Mouse (Mus musculus): ENCODE measurements at regions not wholly inside any gene's neighbourhood (a gene's known extent, or its start where the extent isn't known, plus 50 kb on each side); places are given as distances from the start of the nearest gene placed in this dataset.

GRCm38 (mm10) chr12:106515257-106515788, 505.3 kb downstream of the Vrk1 start:
- no peak for DNase-seq
- TF ChIP-seq CTCF (IDR thresholded peaks at IDR 0.05; ENCODE audit: borderline replicate concordance, insufficient read depth, low read depth, low read length) (no peak), POLR2A (IDR thresholded peaks at IDR 0.05; ENCODE audit: borderline replicate concordance, insufficient read depth, low read length) (no peak)
- 18% methylated on average over 17 of the region's 17 CpGs for WGBS
- Histone ChIP-seq H3K4me3 (replicated peaks; ENCODE audit: insufficient read depth, low read depth, low read length) (no peak overlapping the region), H3K27ac (ENCODE audit: insufficient read depth, low read length) (no peak overlapping the region), H3K4me1 (ENCODE audit: control insufficient read depth, insufficient read depth, low read length) (no peaks in the 10 kb centered on the region), H3K27me3 (ENCODE audit: control insufficient read depth, insufficient read depth, low read length) (no peaks in the 10 kb centered on the region; the same call in 1 of the 2 replicates)

GRCm38 (mm10) chr12:106519141-106519540, 509.1 kb downstream of the Vrk1 start:
- TF ChIP-seq POLR2A (IDR thresholded peaks at IDR 0.05; ENCODE audit: borderline replicate concordance, insufficient read depth, low read length) (no peak), CTCF (IDR thresholded peaks at IDR 0.05; ENCODE audit: borderline replicate concordance, insufficient read depth, low read depth, low read length) (no peak)
- Histone ChIP-seq H3K4me1 (ENCODE audit: control insufficient read depth, insufficient read depth, low read length) (no peaks in the 10 kb centered on the region), H3K4me3 (replicated peaks; ENCODE audit: insufficient read depth, low read depth, low read length) (no peak overlapping the region), H3K27me3 (ENCODE audit: control insufficient read depth, insufficient read depth, low read length) (no peaks in the 10 kb centered on the region; the same call in 1 of the 2 replicates), H3K27ac (ENCODE audit: insufficient read depth, low read length) (no peak overlapping the region)
- WGBS = 53% methylated on average over 5 of the region's 5 CpGs
- DNase-seq = no peak

DNA sequence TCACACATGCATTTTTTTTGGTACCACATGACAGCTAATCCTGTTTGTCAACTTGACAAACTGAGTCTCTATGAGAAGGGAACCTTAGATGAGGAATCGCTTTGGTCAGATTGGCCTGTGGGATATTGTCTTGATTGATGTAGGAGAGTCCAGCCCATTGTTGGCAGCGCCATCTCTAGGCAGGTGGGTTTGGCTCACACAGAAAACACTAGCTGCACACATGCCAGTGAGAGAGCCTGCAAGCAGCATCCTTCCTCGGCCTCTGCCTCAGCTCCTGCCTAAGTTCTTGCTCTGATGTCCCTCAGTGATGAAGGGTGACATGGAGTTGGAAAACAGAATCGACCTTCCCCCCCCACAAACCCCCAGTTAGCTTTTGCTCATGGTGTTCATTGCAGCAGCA, 514.4 kb downstream of the Vrk1 start:
- Histone ChIP-seq H3K27me3 (ENCODE audit: control insufficient read depth, insufficient read depth, low read length) (no peaks in the 10 kb centered on the region; the same call in 1 of the 2 replicates), H3K4me3 (replicated peaks; ENCODE audit: insufficient read depth, low read depth, low read length) (no peak overlapping the region), H3K4me1 (ENCODE audit: control insufficient read depth, insufficient read depth, low read length) (no peaks in the 10 kb centered on the region), H3K27ac (ENCODE audit: insufficient read depth, low read length) (no peak overlapping the region)
- WGBS = 62% methylated on average over 4 of the region's 4 CpGs
- no peak for DNase-seq
- no peak for TF ChIP-seq CTCF (IDR thresholded peaks at IDR 0.05; ENCODE audit: borderline replicate concordance, insufficient read depth, low read depth, low read length)
- TF ChIP-seq POLR2A (IDR thresholded peaks at IDR 0.05; ENCODE audit: borderline replicate concordance, insufficient read depth, low read length) = no peak

DNA sequence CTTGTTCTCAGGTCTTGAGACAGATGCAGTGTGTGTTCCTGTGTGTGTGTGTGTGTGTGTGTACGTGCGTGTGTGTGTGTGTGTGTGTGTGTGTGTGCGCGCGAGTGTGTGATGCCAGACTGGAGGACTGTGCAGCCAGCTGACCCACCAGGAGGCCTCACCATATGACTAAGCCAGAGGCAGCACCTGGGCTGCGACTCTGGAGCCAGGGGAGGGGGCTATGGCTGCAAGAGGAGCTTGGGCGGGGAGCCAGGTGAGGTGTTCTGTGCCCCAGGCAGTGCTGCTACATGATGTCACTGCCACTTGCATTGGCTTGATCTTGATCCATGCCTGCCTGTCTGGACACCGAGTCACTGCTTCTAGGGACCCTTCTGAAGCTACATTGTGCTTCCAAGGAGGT, 517.1 kb downstream of the Vrk1 start:
- Histone ChIP-seq H3K27ac (ENCODE audit: insufficient read depth, low read length) (no peak overlapping the region), H3K4me1 (ENCODE audit: control insufficient read depth, insufficient read depth, low read length) (no peaks in the 10 kb centered on the region), H3K27me3 (ENCODE audit: control insufficient read depth, insufficient read depth, low read length) (no peaks in the 10 kb centered on the region; the same call in 1 of the 2 replicates), H3K4me3 (replicated peaks; ENCODE audit: insufficient read depth, low read depth, low read length) (no peak overlapping the region)
- DNase-seq = no peak
- WGBS = 40% methylated on average over 8 of the region's 8 CpGs
- TF ChIP-seq CTCF (IDR thresholded peaks at IDR 0.05; ENCODE audit: borderline replicate concordance, insufficient read depth, low read depth, low read length) = no peak
- no peak for TF ChIP-seq POLR2A (IDR thresholded peaks at IDR 0.05; ENCODE audit: borderline replicate concordance, insufficient read depth, low read length)

DNA sequence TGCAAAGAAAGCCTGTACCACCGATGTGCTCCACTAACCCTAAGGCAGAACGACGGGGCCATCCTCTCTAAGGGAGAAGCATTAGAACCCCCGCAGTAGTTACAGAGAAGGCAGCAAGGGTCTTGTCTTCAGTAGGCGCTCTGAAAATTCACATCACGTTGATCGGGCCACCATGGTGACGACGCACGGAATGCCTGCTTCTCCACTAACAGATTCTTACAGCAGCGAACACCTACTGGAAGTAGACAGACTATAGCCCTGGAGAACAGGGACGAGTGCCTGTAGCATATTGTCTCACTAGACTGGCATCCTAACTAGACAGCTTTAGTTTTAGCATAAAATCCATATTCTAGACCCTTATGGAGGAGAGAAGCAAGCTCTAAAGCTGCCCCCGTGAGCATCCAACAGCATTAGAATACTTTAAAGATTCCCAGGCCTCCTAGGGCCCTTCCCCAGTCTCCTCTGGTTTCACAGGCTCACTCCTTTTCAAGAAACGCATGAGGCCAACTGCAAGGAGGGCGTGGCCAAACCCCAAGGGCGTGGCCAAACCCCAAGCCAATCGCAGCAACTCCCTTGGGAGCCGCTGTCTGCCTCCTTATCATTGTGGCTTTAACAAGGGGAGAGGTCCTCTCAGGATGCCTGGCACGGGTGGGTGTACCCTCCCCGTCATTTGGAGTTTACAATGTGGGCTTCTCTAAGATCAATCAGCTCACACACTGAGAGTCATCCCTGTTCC, 517.8 kb downstream of the Vrk1 start:
- Histone ChIP-seq H3K4me1 (ENCODE audit: control insufficient read depth, insufficient read depth, low read length) (no peaks in the 10 kb centered on the region), H3K27ac (ENCODE audit: insufficient read depth, low read length) (no peak overlapping the region), H3K4me3 (replicated peaks; ENCODE audit: insufficient read depth, low read depth, low read length) (no peak overlapping the region), H3K27me3 (ENCODE audit: control insufficient read depth, insufficient read depth, low read length) (no peaks in the 10 kb centered on the region; the same call in 1 of the 2 replicates)
- 15% methylated on average over 20 of the region's 20 CpGs for WGBS
- no peak for DNase-seq
- TF ChIP-seq CTCF (IDR thresholded peaks at IDR 0.05; ENCODE audit: borderline replicate concordance, insufficient read depth, low read depth, low read length) (no peak), POLR2A (IDR thresholded peaks at IDR 0.05; ENCODE audit: borderline replicate concordance, insufficient read depth, low read length) (no peak)

DNA sequence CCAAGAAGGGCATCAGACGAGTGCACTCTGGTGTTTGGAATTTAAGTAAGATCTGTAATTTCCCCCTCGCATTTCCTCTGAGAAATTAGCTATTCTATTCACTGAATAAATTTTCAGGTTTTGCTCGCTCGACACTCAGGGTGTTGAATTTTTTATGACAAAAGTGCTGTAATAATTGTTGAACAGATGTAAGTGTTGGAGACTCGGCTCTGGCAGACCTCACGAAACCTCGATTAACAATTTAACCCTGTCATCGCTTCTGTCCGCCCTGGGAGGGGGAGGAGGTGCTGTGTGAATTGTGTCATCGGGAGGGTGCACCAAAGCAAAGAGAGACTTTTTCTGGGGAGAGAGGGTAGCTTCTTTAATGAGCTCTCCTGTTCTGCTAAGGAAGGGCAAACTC, 518.5 kb downstream of the Vrk1 start:
- no peak for TF ChIP-seq POLR2A (IDR thresholded peaks at IDR 0.05; ENCODE audit: borderline replicate concordance, insufficient read depth, low read length)
- no peak for TF ChIP-seq CTCF (IDR thresholded peaks at IDR 0.05; ENCODE audit: borderline replicate concordance, insufficient read depth, low read depth, low read length)
- Histone ChIP-seq H3K27me3 (ENCODE audit: control insufficient read depth, insufficient read depth, low read length) (no peaks in the 10 kb centered on the region; the same call in 1 of the 2 replicates), H3K4me1 (ENCODE audit: control insufficient read depth, insufficient read depth, low read length) (no peaks in the 10 kb centered on the region), H3K27ac (ENCODE audit: insufficient read depth, low read length) (no peak overlapping the region), H3K4me3 (replicated peaks; ENCODE audit: insufficient read depth, low read depth, low read length) (no peak overlapping the region)
- no peak for DNase-seq
- 14% methylated on average over 10 of the region's 10 CpGs for WGBS

DNA sequence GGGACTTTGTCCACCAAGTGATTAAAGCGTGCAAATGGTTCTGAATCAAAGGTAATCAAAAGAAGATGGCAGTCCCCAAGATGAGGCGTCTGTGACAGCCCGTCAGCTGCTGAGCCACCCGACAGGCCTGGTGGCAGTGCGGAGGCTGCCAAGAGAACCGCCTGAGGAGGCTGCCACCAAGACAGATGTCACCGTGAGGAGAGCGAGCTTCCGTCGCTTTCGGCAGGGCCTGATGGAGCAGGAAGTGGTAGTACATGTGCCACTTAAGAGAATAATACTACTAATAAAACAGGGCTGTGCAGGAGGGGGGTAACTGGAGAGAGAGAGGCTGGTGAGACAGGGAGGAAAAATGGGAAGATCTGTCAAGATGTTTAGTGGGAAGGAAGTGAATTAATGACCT, 519.1 kb downstream of the Vrk1 start:
- H3K27ac ChIP-seq (ENCODE audit: insufficient read depth, low read length) = no peak overlapping the region
- DNase-seq = no peak
- H3K27me3 ChIP-seq (ENCODE audit: control insufficient read depth, insufficient read depth, low read length) = no peaks in the 10 kb centered on the region; the same call in 1 of the 2 replicates
- H3K4me3 ChIP-seq (replicated peaks; ENCODE audit: insufficient read depth, low read depth, low read length) = no peak overlapping the region
- 13% methylated on average over 11 of the region's 11 CpGs for WGBS
- TF ChIP-seq POLR2A (IDR thresholded peaks at IDR 0.05; ENCODE audit: borderline replicate concordance, insufficient read depth, low read length) = no peak
- no peak for TF ChIP-seq CTCF (IDR thresholded peaks at IDR 0.05; ENCODE audit: borderline replicate concordance, insufficient read depth, low read depth, low read length)
- no peaks in the 10 kb centered on the region for H3K4me1 ChIP-seq (ENCODE audit: control insufficient read depth, insufficient read depth, low read length)

DNA sequence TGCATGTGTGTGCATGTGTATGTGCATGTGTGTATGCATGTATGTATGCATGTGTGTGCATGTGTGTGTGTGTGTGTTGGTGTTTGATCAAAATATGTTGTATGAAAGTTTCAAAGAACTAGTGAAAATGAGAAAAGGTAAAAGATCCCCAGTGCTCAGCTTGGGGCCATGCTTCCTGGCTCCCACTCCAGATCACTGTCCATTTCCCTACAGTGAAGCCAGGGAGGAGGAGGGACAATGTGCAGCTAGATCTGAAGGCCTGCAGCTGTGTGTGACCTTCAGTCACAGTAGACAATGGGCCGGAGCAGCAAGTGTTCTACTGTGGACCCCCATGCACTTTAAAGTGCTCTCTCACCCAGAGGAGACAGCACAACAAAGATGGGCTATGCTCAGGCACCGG, 525.1 kb downstream of the Vrk1 start:
- no peak for DNase-seq
- Histone ChIP-seq H3K27me3 (ENCODE audit: control insufficient read depth, insufficient read depth, low read length) (no peaks in the 10 kb centered on the region; the same call in 1 of the 2 replicates), H3K27ac (ENCODE audit: insufficient read depth, low read length) (no peak overlapping the region), H3K4me1 (ENCODE audit: control insufficient read depth, insufficient read depth, low read length) (no peaks in the 10 kb centered on the region), H3K4me3 (replicated peaks; ENCODE audit: insufficient read depth, low read depth, low read length) (no peak overlapping the region)
- WGBS = 62% methylated on average over 2 of the region's 2 CpGs
- TF ChIP-seq CTCF (IDR thresholded peaks at IDR 0.05; ENCODE audit: borderline replicate concordance, insufficient read depth, low read depth, low read length) (no peak), POLR2A (IDR thresholded peaks at IDR 0.05; ENCODE audit: borderline replicate concordance, insufficient read depth, low read length) (no peak)

All from cerebellum, adult 2 months (tissue).